Mouse (Mus musculus) C2C12 (cell line): ENCODE data around the gene Calm1.

ENCODE experiments used
- CTCF ChIP-seq: IDR thresholded peaks from one replicate; pipeline ENCODE4 v1.5.1; 2011; ENCODE audit not compliant: control insufficient read depth, insufficient read depth, insufficient read length
- MYOG ChIP-seq: IDR thresholded peaks from one replicate; pipeline ENCODE4 v1.6.1; 2011; ENCODE audit not compliant: control insufficient read depth, insufficient read length; ENCODE audit errors: extremely low read depth
- USF1 ChIP-seq: IDR thresholded peaks from one replicate; pipeline ENCODE4 v1.6.1; 2011; ENCODE audit warnings: low read depth, mild to moderate bottlenecking, control low read depth, moderate library complexity

DNA sequence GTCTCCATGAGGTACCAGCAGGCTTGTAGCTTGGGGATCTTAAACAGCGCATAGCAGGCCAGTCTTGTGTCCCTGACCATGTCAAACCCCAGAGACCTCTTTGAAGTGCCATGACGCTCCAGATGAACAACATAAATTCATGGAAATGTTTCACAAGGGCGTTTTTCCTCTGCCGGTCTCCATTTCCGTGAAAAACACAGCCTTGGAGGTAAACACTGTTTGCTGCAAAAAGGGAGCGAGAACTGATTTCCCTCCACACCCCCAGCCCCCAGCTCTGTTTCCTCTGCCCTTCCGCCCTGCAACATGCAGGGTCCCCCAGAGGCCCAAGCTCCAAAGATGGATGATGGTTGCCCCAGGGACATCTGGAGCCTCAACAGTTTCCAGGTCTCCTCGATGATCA lies 24.3 kb downstream of the Calm1 start:
- TF ChIP-seq CTCF, result no peak
- TF ChIP-seq USF1, result no peak
- no peak for TF ChIP-seq MYOG
